Mouse (Mus musculus): ENCODE data around the gene Nos1ap. TPM values are rescaled to one million over a fixed set of nuclear protein-coding genes. Genes with fewer than 3 reads are reported as not detected.

Nos1ap gene
- polyA plus RNA-seq, 1 experiment from 2014 or later = 17.2 TPM

GRCm38 (mm10) chr1:170501970-170502369, 87.7 kb downstream of the Nos1ap start:
- no peak for ATAC-seq (ENCODE audit: insufficient number of reproducible peaks, insufficient read depth, low FRiP score, low read depth)
- Histone ChIP-seq H3K4me1 (ENCODE audit: control insufficient read depth, insufficient read depth, low read length) (peaks cover 17% of the 10 kb centered on the region; the same call in 1 of the 2 replicates), H3K4me3 (ENCODE audit: low read depth, low read length) (no peak overlapping the region), H3K27me3 (ENCODE audit: control insufficient read depth, insufficient read depth, low read length) (no peaks in the 10 kb centered on the region), H3K4me2 (replicated peaks; ENCODE audit: low read depth, low read length) (no peak overlapping the region), H3K9ac (replicated peaks; ENCODE audit: low read depth, low read length) (no peak overlapping the region), H3K9me3 (ENCODE audit: control insufficient read depth, low read depth, low read length) (no peaks in the 10 kb centered on the region), H3K36me3 (ENCODE audit: control insufficient read depth, insufficient read depth, low read length) (no peaks in the 10 kb centered on the region), H3K27ac (ENCODE audit: low read length) (no peak overlapping the region)
- WGBS = 89% methylated on average over 1 of the region's 1 CpGs

DNA sequence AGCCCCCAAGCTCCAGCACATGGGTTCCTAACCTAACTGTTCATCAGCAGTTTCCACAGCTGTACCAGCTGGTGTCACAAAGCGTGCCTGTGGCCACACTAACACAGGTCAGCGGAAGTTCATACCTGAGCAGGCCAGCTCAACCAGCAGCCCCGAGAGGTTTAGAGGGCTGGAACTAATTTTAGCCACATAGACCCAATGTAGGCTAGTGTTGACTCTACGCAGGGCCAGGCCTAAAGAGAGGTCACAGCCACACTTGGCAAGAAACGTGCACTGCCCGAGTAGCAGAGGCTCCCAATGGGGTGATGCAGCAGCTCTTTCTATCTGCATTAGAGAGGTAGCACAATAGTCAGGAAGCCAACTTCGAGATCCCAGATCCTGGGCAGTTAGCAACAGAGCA, 88.1 kb downstream of the Nos1ap start:
- Histone ChIP-seq H3K4me2 (replicated peaks; ENCODE audit: low read depth, low read length) (no peak overlapping the region), H3K9me3 (ENCODE audit: control insufficient read depth, low read depth, low read length) (no peaks in the 10 kb centered on the region), H3K27me3 (ENCODE audit: control insufficient read depth, insufficient read depth, low read length) (no peaks in the 10 kb centered on the region), H3K36me3 (ENCODE audit: control insufficient read depth, insufficient read depth, low read length) (no peaks in the 10 kb centered on the region), H3K4me3 (ENCODE audit: low read depth, low read length) (no peak overlapping the region), H3K9ac (replicated peaks; ENCODE audit: low read depth, low read length) (no peak overlapping the region), H3K27ac (ENCODE audit: low read length) (no peak overlapping the region), H3K4me1 (ENCODE audit: control insufficient read depth, insufficient read depth, low read length) (peaks cover 13% of the 10 kb centered on the region; the same call in 1 of the 2 replicates)
- WGBS = 87% methylated on average over 7 of the region's 7 CpGs
- no peak for ATAC-seq (ENCODE audit: insufficient number of reproducible peaks, insufficient read depth, low FRiP score, low read depth)

DNA sequence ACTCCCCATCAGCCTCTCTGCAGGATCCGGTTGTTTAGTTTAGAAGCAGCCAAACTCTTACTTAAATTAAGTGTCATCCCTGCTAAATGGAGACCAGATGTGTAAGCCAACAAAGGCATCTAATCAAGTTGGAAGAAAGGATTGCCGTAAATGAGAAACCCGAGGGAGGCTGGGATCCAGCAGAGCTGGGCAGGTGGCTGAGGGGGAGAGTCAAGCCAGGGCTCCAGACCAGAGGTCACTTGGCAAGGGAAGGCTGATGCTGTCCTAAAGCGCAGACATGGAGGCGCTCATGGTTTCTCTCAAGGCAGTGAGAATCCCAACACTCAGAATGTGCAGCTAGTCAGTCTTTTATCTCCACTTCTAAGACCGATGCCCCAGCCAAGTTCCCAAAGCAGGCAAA, 89.8 kb downstream of the Nos1ap start:
- 37% methylated on average over 6 of the region's 6 CpGs for WGBS
- ATAC-seq (ENCODE audit: insufficient number of reproducible peaks, insufficient read depth, low FRiP score, low read depth) = no peak

DNA sequence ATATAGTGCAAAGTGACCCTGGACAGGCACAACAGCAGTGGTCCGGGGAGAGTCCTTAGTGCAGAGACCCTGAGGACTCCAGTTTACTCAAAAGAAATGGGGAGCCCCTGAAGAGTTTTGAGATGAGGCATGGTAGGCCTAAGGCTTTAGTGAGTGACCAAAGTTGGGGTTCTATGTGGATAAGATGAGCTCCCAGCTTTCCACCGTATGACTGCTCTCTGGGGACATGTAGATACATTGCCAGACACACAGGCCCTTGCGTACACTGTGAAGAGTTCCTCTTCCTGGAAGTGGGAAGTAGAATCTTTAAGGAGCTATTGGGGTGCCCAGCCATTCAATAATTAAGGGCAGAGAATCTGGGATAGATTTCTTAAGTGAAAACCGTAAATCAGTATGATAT, 90.2 kb downstream of the Nos1ap start:
- peaks cover 9% of the 10 kb centered on the region; the same call in 1 of the 2 replicates for H3K4me1 ChIP-seq (ENCODE audit: control insufficient read depth, insufficient read depth, low read length)
- no peak overlapping the region for H3K9ac ChIP-seq (replicated peaks; ENCODE audit: low read depth, low read length)
- no peaks in the 10 kb centered on the region for H3K27me3 ChIP-seq (ENCODE audit: control insufficient read depth, insufficient read depth, low read length)
- H3K9me3 ChIP-seq (ENCODE audit: control insufficient read depth, low read depth, low read length) = no peaks in the 10 kb centered on the region
- H3K4me2 ChIP-seq (replicated peaks; ENCODE audit: low read depth, low read length) = no peak overlapping the region
- 44% methylated on average over 4 of the region's 4 CpGs for WGBS
- H3K4me3 ChIP-seq (ENCODE audit: low read depth, low read length) = no peak overlapping the region
- no peaks in the 10 kb centered on the region for H3K36me3 ChIP-seq (ENCODE audit: control insufficient read depth, insufficient read depth, low read length)
- H3K27ac ChIP-seq (ENCODE audit: low read length) = no peak overlapping the region
- no peak for ATAC-seq (ENCODE audit: insufficient number of reproducible peaks, insufficient read depth, low FRiP score, low read depth)

More for the DNA sequence above, 89.8 kb downstream of the Nos1ap start:
- Histone ChIP-seq H3K27ac (ENCODE audit: low read length) (0 out of 2 replicates have a peak overlapping the region, but pooled peaks have one; percentile 21), H3K36me3 (ENCODE audit: control insufficient read depth, insufficient read depth, low read length) (no peaks in the 10 kb centered on the region), H3K4me3 (ENCODE audit: low read depth, low read length) (no peak overlapping the region), H3K27me3 (ENCODE audit: control insufficient read depth, insufficient read depth, low read length) (no peaks in the 10 kb centered on the region), H3K9ac (replicated peaks; ENCODE audit: low read depth, low read length) (no peak overlapping the region), H3K4me2 (replicated peaks; ENCODE audit: low read depth, low read length) (no peak overlapping the region), H3K4me1 (ENCODE audit: control insufficient read depth, insufficient read depth, low read length) (peaks cover 12% of the 10 kb centered on the region; the same call in 1 of the 2 replicates), H3K9me3 (ENCODE audit: control insufficient read depth, low read depth, low read length) (no peaks in the 10 kb centered on the region)

DNA sequence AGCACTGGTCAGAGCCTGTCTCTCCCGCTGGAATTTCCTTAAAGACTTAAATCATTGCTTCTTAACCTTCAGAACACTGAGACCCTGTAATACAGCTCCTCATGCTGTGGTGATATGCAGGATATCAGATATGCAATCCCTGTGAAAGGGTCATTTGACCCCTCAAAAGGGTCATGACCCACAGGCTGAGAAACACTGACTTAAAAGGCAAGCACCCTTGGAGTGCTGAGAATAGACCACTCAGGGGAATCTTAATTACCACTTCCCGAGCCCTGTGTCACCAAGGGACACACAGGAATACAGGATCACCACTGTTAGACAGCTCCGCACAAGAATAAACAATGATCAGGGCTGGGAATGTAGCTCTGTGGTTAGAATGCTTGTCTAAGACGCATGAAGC, 91.0 kb downstream of the Nos1ap start:
- ATAC-seq (ENCODE audit: insufficient number of reproducible peaks, insufficient read depth, low FRiP score, low read depth) = no peak
- Histone ChIP-seq H3K36me3 (ENCODE audit: control insufficient read depth, insufficient read depth, low read length) (no peaks in the 10 kb centered on the region), H3K9ac (replicated peaks; ENCODE audit: low read depth, low read length) (no peak overlapping the region), H3K4me3 (ENCODE audit: low read depth, low read length) (no peak overlapping the region), H3K27ac (ENCODE audit: low read length) (no peak overlapping the region), H3K4me1 (ENCODE audit: control insufficient read depth, insufficient read depth, low read length) (peaks cover 6% of the 10 kb centered on the region; the same call in 1 of the 2 replicates), H3K4me2 (replicated peaks; ENCODE audit: low read depth, low read length) (no peak overlapping the region), H3K9me3 (ENCODE audit: control insufficient read depth, low read depth, low read length) (no peaks in the 10 kb centered on the region), H3K27me3 (ENCODE audit: control insufficient read depth, insufficient read depth, low read length) (no peaks in the 10 kb centered on the region)
- WGBS = 47% methylated on average over 4 of the region's 4 CpGs

DNA sequence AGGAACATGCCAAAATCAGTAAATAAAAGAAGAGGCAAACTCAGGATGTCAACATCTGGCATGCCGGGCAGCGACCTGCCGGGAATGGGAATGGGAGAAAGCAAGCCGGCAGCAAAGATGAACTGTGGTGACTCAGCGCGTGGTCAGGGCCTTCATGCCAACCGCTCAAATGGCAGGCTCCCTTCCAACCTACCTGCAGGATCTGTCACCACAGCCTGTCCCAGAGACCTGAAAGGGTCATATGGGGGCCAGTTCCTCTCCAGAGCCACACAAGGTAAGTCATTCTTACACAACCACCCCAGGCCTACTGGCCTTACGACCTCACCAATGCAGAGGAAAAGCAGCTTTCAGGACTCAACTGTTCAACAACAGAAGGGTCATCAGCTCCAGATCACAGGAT, 93.4 kb downstream of the Nos1ap start:
- Histone ChIP-seq H3K4me3 (ENCODE audit: low read depth, low read length) (no peak overlapping the region), H3K36me3 (ENCODE audit: control insufficient read depth, insufficient read depth, low read length) (no peaks in the 10 kb centered on the region), H3K4me2 (replicated peaks; ENCODE audit: low read depth, low read length) (no peak overlapping the region), H3K27me3 (ENCODE audit: control insufficient read depth, insufficient read depth, low read length) (no peaks in the 10 kb centered on the region), H3K9me3 (ENCODE audit: control insufficient read depth, low read depth, low read length) (no peaks in the 10 kb centered on the region), H3K9ac (replicated peaks; ENCODE audit: low read depth, low read length) (no peak overlapping the region), H3K4me1 (ENCODE audit: control insufficient read depth, insufficient read depth, low read length) (peaks cover 6% of the 10 kb centered on the region; the same call in 1 of the 2 replicates), H3K27ac (ENCODE audit: low read length) (no peak overlapping the region)
- 66% methylated on average over 8 of the region's 8 CpGs for WGBS
- no peak for ATAC-seq (ENCODE audit: insufficient number of reproducible peaks, insufficient read depth, low FRiP score, low read depth)

GRCm38 (mm10) chr1:170495538-170496183, 94.0 kb downstream of the Nos1ap start:
- Histone ChIP-seq H3K9me3 (ENCODE audit: control insufficient read depth, low read depth, low read length) (no peaks in the 10 kb centered on the region), H3K27me3 (ENCODE audit: control insufficient read depth, insufficient read depth, low read length) (no peaks in the 10 kb centered on the region), H3K27ac (ENCODE audit: low read length) (no peak overlapping the region), H3K4me2 (replicated peaks; ENCODE audit: low read depth, low read length) (no peak overlapping the region), H3K9ac (replicated peaks; ENCODE audit: low read depth, low read length) (no peak overlapping the region), H3K4me1 (ENCODE audit: control insufficient read depth, insufficient read depth, low read length) (peaks cover 6% of the 10 kb centered on the region; the same call in 1 of the 2 replicates), H3K36me3 (ENCODE audit: control insufficient read depth, insufficient read depth, low read length) (no peaks in the 10 kb centered on the region), H3K4me3 (ENCODE audit: low read depth, low read length) (no peak overlapping the region)
- no peak for ATAC-seq (ENCODE audit: insufficient number of reproducible peaks, insufficient read depth, low FRiP score, low read depth)
- 18% methylated on average over 13 of the region's 13 CpGs for WGBS

DNA sequence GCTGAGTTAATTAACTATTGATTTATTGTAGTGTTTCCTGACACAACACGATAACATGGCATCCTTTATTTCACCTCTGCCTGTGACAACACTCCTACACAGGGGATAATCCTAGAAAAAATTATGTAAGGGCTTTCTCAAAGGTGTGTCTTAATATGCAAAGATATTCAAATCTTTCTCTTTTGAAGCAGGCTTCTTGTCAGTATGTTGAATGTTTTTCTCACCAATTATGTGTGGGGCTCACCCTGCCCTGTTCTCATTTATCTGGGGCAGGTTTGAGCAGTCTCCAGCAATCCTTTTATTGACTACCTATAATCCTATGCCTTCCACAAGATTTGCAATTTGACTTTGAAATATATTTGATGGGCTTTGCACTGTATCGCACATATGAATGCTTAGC, 97.1 kb downstream of the Nos1ap start:
- Histone ChIP-seq H3K27me3 (ENCODE audit: control insufficient read depth, insufficient read depth, low read length) (no peaks in the 10 kb centered on the region), H3K27ac (ENCODE audit: low read length) (no peak overlapping the region), H3K36me3 (ENCODE audit: control insufficient read depth, insufficient read depth, low read length) (no peaks in the 10 kb centered on the region), H3K4me1 (ENCODE audit: control insufficient read depth, insufficient read depth, low read length) (peaks cover 2% of the 10 kb centered on the region; the same call in 1 of the 2 replicates), H3K4me2 (replicated peaks; ENCODE audit: low read depth, low read length) (no peak overlapping the region), H3K4me3 (ENCODE audit: low read depth, low read length) (no peak overlapping the region), H3K9me3 (ENCODE audit: control insufficient read depth, low read depth, low read length) (no peaks in the 10 kb centered on the region), H3K9ac (replicated peaks; ENCODE audit: low read depth, low read length) (no peak overlapping the region)
- 57% methylated on average over 2 of the region's 2 CpGs for WGBS
- no peak for ATAC-seq (ENCODE audit: insufficient number of reproducible peaks, insufficient read depth, low FRiP score, low read depth)

- no peaks in the 10 kb centered on the region for H3K36me3 ChIP-seq (ENCODE audit: control insufficient read depth, insufficient read depth, low read length)
- no peak overlapping the region for H3K9ac ChIP-seq (replicated peaks; ENCODE audit: low read depth, low read length)
- no peaks in the 10 kb centered on the region for H3K9me3 ChIP-seq (ENCODE audit: control insufficient read depth, low read depth, low read length)
- H3K4me2 ChIP-seq (replicated peaks; ENCODE audit: low read depth, low read length) = no peak overlapping the region
- no peak for ATAC-seq (ENCODE audit: insufficient number of reproducible peaks, insufficient read depth, low FRiP score, low read depth)
- H3K27me3 ChIP-seq (ENCODE audit: control insufficient read depth, insufficient read depth, low read length) = no peaks in the 10 kb centered on the region
- H3K4me3 ChIP-seq (ENCODE audit: low read depth, low read length) = no peak overlapping the region
- WGBS = 59% methylated on average over 4 of the region's 4 CpGs
- peaks cover 2% of the 10 kb centered on the region; the same call in 1 of the 2 replicates for H3K4me1 ChIP-seq (ENCODE audit: control insufficient read depth, insufficient read depth, low read length)
- H3K27ac ChIP-seq (ENCODE audit: low read length) = no peak overlapping the region
These were observed 97.6 kb downstream of the Nos1ap start for GRCm38 (mm10) chr1:170492027-170492426.

Measured in stomach, embryonic 14.5 days (tissue).